Mouse (Mus musculus): ENCODE results near the gene Bcl6b. TPM values are rescaled to one million over a fixed set of nuclear protein-coding genes. Genes with fewer than 3 reads are reported as not detected.
A peak's percentile ranks its signal among the peaks of the same experiment; 100 is the strongest.

Bcl6b gene
- polyA plus RNA-seq, 1 experiment from 2014 or later: 5.1 TPM

- no peaks in the 10 kb centered on the region for H3K4me1 ChIP-seq (ENCODE audit: control insufficient read depth, insufficient read depth, low read depth, low read length)
- no peak for ATAC-seq
- H3K4me3 ChIP-seq (ENCODE audit: low read length): no peak overlapping the region
- no peak overlapping the region for H3K9ac ChIP-seq (ENCODE audit: low read depth, low read length)
- no peaks in the 10 kb centered on the region for H3K27me3 ChIP-seq (replicated peaks; ENCODE audit: control insufficient read depth, insufficient read depth, low read length)
- H3K9me3 ChIP-seq (ENCODE audit: control insufficient read depth, low read length): no peaks in the 10 kb centered on the region
- H3K4me2 ChIP-seq (ENCODE audit: low read length): no peak overlapping the region
- H3K27ac ChIP-seq (ENCODE audit: low read depth, low read length): no peak overlapping the region
- 90% methylated on average over 4 of the region's 4 CpGs for WGBS
- H3K36me3 ChIP-seq (ENCODE audit: control insufficient read depth, insufficient read depth, low read length): no peaks in the 10 kb centered on the region
These were observed 37.4 kb downstream of the Bcl6b start for GRCm38 (mm10) chr11:70192157-70192556.

DNA sequence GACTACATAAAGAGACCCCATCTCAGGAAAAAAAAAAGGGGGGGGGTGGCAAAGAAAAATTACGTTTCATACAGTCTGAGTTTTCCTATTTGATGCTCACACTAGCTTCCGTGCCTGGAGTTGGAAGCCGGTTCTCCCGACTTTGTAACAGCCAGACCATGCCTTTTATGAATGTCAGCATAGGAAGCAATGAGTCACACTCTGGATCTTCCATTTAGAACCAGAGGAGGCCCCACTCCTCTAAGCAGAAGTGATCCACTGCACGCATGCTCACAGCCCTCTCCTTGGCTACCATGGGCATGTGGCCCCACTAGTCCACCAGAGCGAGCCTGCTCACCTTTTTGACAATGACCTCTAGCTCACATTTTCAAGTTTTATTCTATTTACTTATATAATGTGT, 38.4 kb downstream of the Bcl6b start:
- H3K9ac ChIP-seq (ENCODE audit: low read depth, low read length): no peak overlapping the region
- no peak overlapping the region for H3K4me3 ChIP-seq (ENCODE audit: low read length)
- WGBS: 87% methylated on average over 6 of the region's 6 CpGs
- H3K4me2 ChIP-seq (ENCODE audit: low read length): no peak overlapping the region
- H3K4me1 ChIP-seq (ENCODE audit: control insufficient read depth, insufficient read depth, low read depth, low read length): no peaks in the 10 kb centered on the region
- H3K27ac ChIP-seq (ENCODE audit: low read depth, low read length): no peak overlapping the region
- H3K9me3 ChIP-seq (ENCODE audit: control insufficient read depth, low read length): no peaks in the 10 kb centered on the region
- no peaks in the 10 kb centered on the region for H3K36me3 ChIP-seq (ENCODE audit: control insufficient read depth, insufficient read depth, low read length)
- no peaks in the 10 kb centered on the region for H3K27me3 ChIP-seq (replicated peaks; ENCODE audit: control insufficient read depth, insufficient read depth, low read length)
- no peak for ATAC-seq

- no peak overlapping the region for H3K4me3 ChIP-seq (ENCODE audit: low read length)
These were observed 40.1 kb downstream of the Bcl6b start for GRCm38 (mm10) chr11:70189319-70190134.

GRCm38 (mm10) chr11:70185120-70185519, 44.5 kb downstream of the Bcl6b start:
- 84% methylated on average over 7 of the region's 7 CpGs for WGBS
- ATAC-seq: no peak

More at GRCm38 (mm10) chr11:70189319-70190134, 40.1 kb downstream of the Bcl6b start:
- no peak for ATAC-seq
- Histone ChIP-seq H3K9me3 (ENCODE audit: control insufficient read depth, low read length) (no peaks in the 10 kb centered on the region), H3K36me3 (ENCODE audit: control insufficient read depth, insufficient read depth, low read length) (no peaks in the 10 kb centered on the region), H3K4me1 (ENCODE audit: control insufficient read depth, insufficient read depth, low read depth, low read length) (no peaks in the 10 kb centered on the region), H3K9ac (ENCODE audit: low read depth, low read length) (no peak overlapping the region), H3K27ac (ENCODE audit: low read depth, low read length) (no peak overlapping the region), H3K27me3 (replicated peaks; ENCODE audit: control insufficient read depth, insufficient read depth, low read length) (no peaks in the 10 kb centered on the region), H3K4me2 (ENCODE audit: low read length) (no peak overlapping the region)
- WGBS: 77% methylated on average over 28 of the region's 28 CpGs

DNA sequence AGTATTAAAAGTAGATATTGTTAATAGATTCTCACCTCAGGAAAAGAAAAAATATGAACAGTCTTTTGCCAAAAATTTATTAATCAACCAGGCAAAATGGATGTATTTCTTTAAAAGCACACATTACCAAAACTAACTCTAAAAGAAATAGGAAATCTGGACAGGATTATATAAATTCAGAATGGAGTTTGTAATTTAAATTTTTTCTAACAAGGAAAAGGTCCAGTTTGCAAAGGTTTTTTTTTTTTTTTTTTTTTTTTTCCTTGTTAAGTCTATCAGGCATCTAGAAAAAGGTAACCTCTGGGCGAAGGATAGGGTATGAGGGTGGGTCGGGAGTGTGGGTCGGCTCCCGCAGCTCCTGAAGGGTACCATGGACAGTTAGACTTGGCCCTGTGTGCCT, 49.1 kb downstream of the Bcl6b start:
- Histone ChIP-seq H3K4me3 (ENCODE audit: low read length) (no peak overlapping the region), H3K36me3 (ENCODE audit: control insufficient read depth, insufficient read depth, low read length) (no peaks in the 10 kb centered on the region), H3K9me3 (ENCODE audit: control insufficient read depth, low read length) (0 out of 2 replicates have a peak, but pooled peaks cover 2% of the 10 kb centered on the region), H3K4me1 (ENCODE audit: control insufficient read depth, insufficient read depth, low read depth, low read length) (no peaks in the 10 kb centered on the region), H3K4me2 (ENCODE audit: low read length) (no peak overlapping the region), H3K27ac (ENCODE audit: low read depth, low read length) (no peak overlapping the region), H3K9ac (ENCODE audit: low read depth, low read length) (no peak overlapping the region), H3K27me3 (replicated peaks; ENCODE audit: control insufficient read depth, insufficient read depth, low read length) (no peaks in the 10 kb centered on the region)
- 89% methylated on average over 4 of the region's 4 CpGs for WGBS
- no peak for ATAC-seq

More at GRCm38 (mm10) chr11:70185120-70185519, 44.5 kb downstream of the Bcl6b start:
- no peaks in the 10 kb centered on the region for H3K27me3 ChIP-seq (replicated peaks; ENCODE audit: control insufficient read depth, insufficient read depth, low read length)
- H3K9ac ChIP-seq (ENCODE audit: low read depth, low read length): no peak overlapping the region
- no peak overlapping the region for H3K4me2 ChIP-seq (ENCODE audit: low read length)
- no peaks in the 10 kb centered on the region for H3K9me3 ChIP-seq (ENCODE audit: control insufficient read depth, low read length)
- H3K36me3 ChIP-seq (ENCODE audit: control insufficient read depth, insufficient read depth, low read length): no peaks in the 10 kb centered on the region
- H3K4me3 ChIP-seq (ENCODE audit: low read length): no peak overlapping the region
- H3K27ac ChIP-seq (ENCODE audit: low read depth, low read length): no peak overlapping the region
- H3K4me1 ChIP-seq (ENCODE audit: control insufficient read depth, insufficient read depth, low read depth, low read length): no peaks in the 10 kb centered on the region

GRCm38 (mm10) chr11:70179401-70179800, 50.2 kb downstream of the Bcl6b start:
- no peak for ATAC-seq
- H3K9ac ChIP-seq (ENCODE audit: low read depth, low read length): no peak overlapping the region
- no peak overlapping the region for H3K4me3 ChIP-seq (ENCODE audit: low read length)
- H3K27ac ChIP-seq (ENCODE audit: low read depth, low read length): no peak overlapping the region
- peak overlapping the region; percentile 33; the same call in 1 of the 2 replicates for H3K4me2 ChIP-seq (ENCODE audit: low read length)
- no peaks in the 10 kb centered on the region for H3K27me3 ChIP-seq (replicated peaks; ENCODE audit: control insufficient read depth, insufficient read depth, low read length)
- WGBS: 39% methylated on average over 14 of the region's 14 CpGs
- H3K9me3 ChIP-seq (ENCODE audit: control insufficient read depth, low read length): 0 out of 2 replicates have a peak, but pooled peaks cover 2% of the 10 kb centered on the region
- H3K36me3 ChIP-seq (ENCODE audit: control insufficient read depth, insufficient read depth, low read length): no peaks in the 10 kb centered on the region
- no peaks in the 10 kb centered on the region for H3K4me1 ChIP-seq (ENCODE audit: control insufficient read depth, insufficient read depth, low read depth, low read length)

- Histone ChIP-seq H3K36me3 (ENCODE audit: control insufficient read depth, insufficient read depth, low read length) (no peaks in the 10 kb centered on the region), H3K9me3 (ENCODE audit: control insufficient read depth, low read length) (0 out of 2 replicates have a peak, but pooled peaks cover 2% of the 10 kb centered on the region), H3K27me3 (replicated peaks; ENCODE audit: control insufficient read depth, insufficient read depth, low read length) (no peaks in the 10 kb centered on the region), H3K4me1 (ENCODE audit: control insufficient read depth, insufficient read depth, low read depth, low read length) (no peaks in the 10 kb centered on the region), H3K9ac (ENCODE audit: low read depth, low read length) (no peak overlapping the region), H3K4me3 (ENCODE audit: low read length) (no peak overlapping the region), H3K4me2 (ENCODE audit: low read length) (no peak overlapping the region), H3K27ac (ENCODE audit: low read depth, low read length) (no peak overlapping the region)
- ATAC-seq: no peak
- WGBS: 81% methylated on average over 11 of the region's 11 CpGs
These were observed 50.8 kb downstream of the Bcl6b start for GRCm38 (mm10) chr11:70178756-70179155.

- no peaks in the 10 kb centered on the region for H3K36me3 ChIP-seq (ENCODE audit: control insufficient read depth, insufficient read depth, low read length)
- no peaks in the 10 kb centered on the region for H3K27me3 ChIP-seq (replicated peaks; ENCODE audit: control insufficient read depth, insufficient read depth, low read length)
- 88% methylated on average over 11 of the region's 11 CpGs for WGBS
- no peak overlapping the region for H3K9ac ChIP-seq (ENCODE audit: low read depth, low read length)
- no peaks in the 10 kb centered on the region for H3K4me1 ChIP-seq (ENCODE audit: control insufficient read depth, insufficient read depth, low read depth, low read length)
- H3K9me3 ChIP-seq (ENCODE audit: control insufficient read depth, low read length): 0 out of 2 replicates have a peak, but pooled peaks cover 2% of the 10 kb centered on the region
- no peak overlapping the region for H3K4me2 ChIP-seq (ENCODE audit: low read length)
- H3K27ac ChIP-seq (ENCODE audit: low read depth, low read length): no peak overlapping the region
- no peak overlapping the region for H3K4me3 ChIP-seq (ENCODE audit: low read length)
- no peak for ATAC-seq
These were observed 51.3 kb downstream of the Bcl6b start for GRCm38 (mm10) chr11:70178311-70178710.

- Histone ChIP-seq H3K9me3 (ENCODE audit: control insufficient read depth, low read length) (0 out of 2 replicates have a peak, but pooled peaks cover 2% of the 10 kb centered on the region), H3K27ac (ENCODE audit: low read depth, low read length) (no peak overlapping the region), H3K27me3 (replicated peaks; ENCODE audit: control insufficient read depth, insufficient read depth, low read length) (no peaks in the 10 kb centered on the region), H3K4me3 (ENCODE audit: low read length) (no peak overlapping the region), H3K4me1 (ENCODE audit: control insufficient read depth, insufficient read depth, low read depth, low read length) (no peaks in the 10 kb centered on the region), H3K4me2 (ENCODE audit: low read length) (no peak overlapping the region), H3K36me3 (ENCODE audit: control insufficient read depth, insufficient read depth, low read length) (no peaks in the 10 kb centered on the region), H3K9ac (ENCODE audit: low read depth, low read length) (no peak overlapping the region)
- 75% methylated on average over 8 of the region's 8 CpGs for WGBS
- ATAC-seq: no peak
These were observed 52.0 kb downstream of the Bcl6b start for GRCm38 (mm10) chr11:70177647-70178046.

All from hindbrain, embryonic 16.5 days (tissue).